Mouse (Mus musculus) CD4-positive helper T cell, adult 2 months (primary cell): ENCODE data around the gene Myo1a.

Experiments
- DNase-seq: peaks from one replicate; pipeline ENCODE4 v3.0.0-alpha.2; 2012; ENCODE audit warnings: low read depth, missing footprints, low spot score

The Myo1a gene

GRCm38 (mm10) chr10:127674794-127675522 lies 30.0 kb upstream of the Myo1a start:
- DNase-seq, result peak; percentile 87

- DNase-seq, result no peak
Measured at GRCm38 (mm10) chr10:127675859-127676398, 29.0 kb upstream of the Myo1a start.

GRCm38 (mm10) chr10:127676691-127677548 lies 28.1 kb upstream of the Myo1a start:
- DNase-seq, result peak; percentile 99

- DNase-seq, result peak; percentile 82
Measured at GRCm38 (mm10) chr10:127677591-127678336, 27.2 kb upstream of the Myo1a start.

DNA sequence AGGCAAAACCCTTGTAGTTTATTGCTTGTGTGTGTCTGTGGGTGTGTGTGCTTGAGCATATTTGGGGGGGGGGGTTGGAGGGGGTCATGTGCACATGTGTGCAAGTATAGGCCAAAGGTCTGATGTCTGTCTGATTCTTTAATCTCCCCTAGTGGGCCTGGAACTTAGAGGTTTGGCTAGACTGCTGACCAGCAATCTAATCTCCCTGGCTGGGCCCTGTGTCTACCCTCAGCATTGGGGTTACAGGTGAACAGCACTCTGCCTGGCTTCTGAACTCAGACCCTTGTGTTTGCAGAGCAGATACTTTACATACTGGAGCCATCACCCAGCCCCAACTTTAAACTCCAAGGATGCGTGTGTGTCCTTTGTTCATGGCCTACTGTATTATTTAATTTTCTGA lies 25.8 kb upstream of the Myo1a start:
- DNase-seq, result no peak

DNA sequence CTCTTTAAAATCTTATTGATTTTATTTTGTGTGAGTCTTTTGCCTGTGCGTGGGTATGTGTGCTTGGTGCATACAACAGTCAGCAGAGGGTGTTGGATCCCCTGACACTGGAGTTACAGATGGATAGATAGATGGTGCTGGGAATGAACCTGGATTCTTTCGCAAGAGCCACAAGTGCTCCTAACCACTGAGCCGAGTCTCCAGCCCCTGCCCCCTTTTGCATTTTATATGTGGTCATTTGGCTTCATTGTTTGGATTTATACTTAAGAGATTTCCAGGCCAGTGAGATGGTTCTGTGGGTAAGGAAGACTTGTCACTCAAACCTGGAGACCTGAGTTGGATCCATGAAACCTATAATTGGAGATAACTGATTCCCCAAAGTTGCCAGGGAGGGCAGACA lies 25.1 kb upstream of the Myo1a start:
- DNase-seq, result no peak

DNA sequence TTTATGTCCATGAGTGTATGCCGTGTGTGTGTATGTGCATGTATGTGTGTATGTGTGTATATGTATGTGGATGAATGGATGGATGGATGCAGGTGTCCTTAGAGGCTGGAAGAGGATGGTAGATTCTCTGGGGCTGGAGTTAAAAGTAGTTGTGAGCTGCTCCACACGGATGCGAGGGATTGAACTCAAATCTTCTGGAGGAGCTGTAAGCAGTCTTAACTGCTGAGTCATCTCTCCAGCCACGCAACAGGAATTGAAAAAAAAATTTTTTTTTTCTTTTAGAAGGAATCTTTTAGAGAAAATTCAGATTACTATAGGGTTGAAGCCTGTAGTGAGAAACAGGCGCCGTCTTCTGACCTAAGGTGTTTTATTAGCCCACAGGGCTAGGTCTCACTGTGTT lies 22.1 kb upstream of the Myo1a start:
- no peak for DNase-seq

DNA sequence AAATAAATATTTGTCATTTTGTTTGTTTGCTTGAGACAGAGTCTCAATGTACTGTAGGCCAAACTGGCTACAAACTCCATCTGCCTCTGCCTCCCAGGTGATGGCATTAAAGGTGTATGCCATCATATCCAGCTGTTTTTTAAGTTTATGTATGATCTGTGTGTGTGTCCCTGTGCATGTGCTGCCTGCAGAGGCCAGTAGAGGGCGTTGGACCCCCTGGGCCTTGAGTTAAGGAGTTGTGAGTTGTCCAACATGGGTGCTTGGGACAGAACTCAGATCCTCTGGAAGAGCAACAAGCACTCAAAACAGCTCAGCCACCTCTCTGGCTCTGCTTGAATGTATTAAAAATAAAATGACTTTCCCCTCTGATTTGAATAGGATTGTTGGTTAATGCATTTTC lies 13.9 kb upstream of the Myo1a start:
- no peak for DNase-seq

DNA sequence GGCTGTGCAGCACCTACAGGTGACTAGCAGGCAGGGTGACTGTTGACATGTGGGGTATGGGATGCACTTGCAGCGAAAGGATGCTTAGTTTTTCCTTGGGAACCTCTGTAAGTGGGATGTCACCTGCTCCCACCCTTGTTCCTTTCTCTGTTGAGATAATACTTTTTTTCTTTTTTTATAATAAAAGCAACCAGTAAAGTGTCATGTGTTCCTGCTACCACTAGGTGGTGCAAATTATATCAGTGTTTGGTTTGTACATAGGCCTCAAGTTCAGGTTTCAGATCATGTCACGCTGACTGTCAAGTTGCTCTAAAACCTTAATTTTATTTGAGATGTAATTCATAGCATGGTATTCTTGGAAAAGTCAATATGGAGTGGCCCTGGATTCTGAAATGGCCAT lies 10.3 kb upstream of the Myo1a start:
- peak; percentile 44 for DNase-seq

- DNase-seq, result no peak
Measured at GRCm38 (mm10) chr10:127695775-127696174, 9.2 kb upstream of the Myo1a start.

- no peak for DNase-seq
Measured at GRCm38 (mm10) chr10:127698966-127699365, 6.0 kb upstream of the Myo1a start.

- DNase-seq, result no peak
Measured at GRCm38 (mm10) chr10:127703299-127703698, 1.7 kb upstream of the Myo1a start.

DNA sequence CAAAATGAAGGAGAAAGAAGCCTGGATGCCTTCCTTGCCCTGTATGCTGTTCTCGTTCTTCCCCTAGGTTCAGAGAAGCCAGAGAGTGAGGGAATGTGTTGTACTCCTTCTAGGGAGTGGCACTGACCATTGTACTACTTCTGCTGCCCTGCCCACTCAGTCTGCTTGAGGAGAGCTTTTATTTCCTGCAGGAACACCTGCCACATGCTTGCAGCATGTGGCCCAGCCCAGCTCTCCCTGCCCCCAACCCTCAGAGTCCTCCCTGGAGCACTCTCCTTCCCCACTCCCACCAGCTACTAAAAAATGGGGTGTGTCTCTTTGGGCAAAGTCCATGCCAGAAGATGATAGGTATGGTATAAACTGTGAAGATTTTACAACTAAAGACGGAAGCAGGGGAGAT lies 677 bp upstream of the Myo1a start:
- DNase-seq, result no peak

DNA sequence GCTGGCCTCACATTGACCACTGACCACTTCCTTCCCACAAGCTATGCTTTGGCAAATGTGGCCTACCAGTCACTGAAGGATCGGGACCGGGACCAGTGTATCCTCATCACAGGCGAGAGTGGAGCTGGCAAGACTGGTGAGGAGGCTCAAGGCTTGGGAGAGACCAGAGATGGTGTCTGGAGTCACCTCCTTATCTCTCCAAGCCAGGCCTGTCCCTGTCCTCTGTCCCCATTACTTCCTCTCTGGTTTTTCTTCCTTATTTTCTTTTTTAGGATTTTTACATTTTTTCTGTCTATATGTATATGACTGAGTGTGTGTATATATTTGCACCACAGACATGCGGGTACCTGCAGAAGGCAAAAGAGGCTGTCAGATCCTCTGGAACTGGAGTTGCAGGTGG lies 813 bp downstream of the Myo1a start:
- no peak for DNase-seq

- no peak for DNase-seq
Measured at GRCm38 (mm10) chr10:127707721-127708120, 2.8 kb downstream of the Myo1a start.

DNA sequence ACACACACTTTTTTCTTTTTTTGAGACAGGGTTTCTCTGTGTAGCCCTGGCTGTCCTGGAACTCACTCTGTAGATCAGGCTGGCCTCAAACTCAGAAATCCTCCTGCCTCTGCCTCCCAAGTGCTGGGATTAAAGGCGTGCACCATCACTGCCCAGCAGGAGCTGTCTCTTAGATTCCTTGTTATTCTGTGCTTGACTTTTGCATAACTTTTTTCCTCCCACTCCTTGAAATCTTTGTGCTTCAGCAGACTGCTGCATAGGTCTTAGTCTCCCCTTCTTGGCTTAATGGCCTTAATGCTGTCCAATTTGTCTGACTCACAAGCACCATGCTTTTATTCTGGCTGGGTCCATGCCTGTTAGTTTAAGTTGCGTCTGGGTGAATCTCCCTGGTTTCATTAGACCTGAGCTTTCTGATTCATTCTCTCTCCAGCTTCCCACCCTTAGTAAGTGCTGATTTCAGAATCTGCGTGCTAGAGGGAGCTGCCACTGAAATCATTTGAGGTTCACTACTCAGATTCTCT lies 3.9 kb downstream of the Myo1a start:
- no peak for DNase-seq

DNA sequence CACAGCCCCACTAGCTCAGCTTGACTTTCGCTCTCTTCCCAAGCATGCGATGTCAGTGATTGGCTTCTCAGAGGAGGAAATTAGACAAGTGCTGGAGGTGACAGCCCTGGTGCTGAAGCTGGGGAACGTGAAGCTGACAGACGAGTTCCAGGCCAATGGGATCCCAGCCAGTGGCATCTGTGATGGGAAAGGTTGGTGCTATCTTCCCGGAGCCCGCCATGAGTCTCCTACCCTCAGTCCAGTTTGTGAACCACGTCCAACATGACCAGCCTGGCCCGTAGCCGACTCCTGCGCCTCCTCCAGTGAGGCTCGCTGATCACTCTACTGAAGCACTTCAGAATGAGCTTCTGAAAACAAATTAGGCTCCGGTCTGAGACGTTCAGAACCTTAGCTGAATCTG lies 5.4 kb downstream of the Myo1a start:
- no peak for DNase-seq

DNA sequence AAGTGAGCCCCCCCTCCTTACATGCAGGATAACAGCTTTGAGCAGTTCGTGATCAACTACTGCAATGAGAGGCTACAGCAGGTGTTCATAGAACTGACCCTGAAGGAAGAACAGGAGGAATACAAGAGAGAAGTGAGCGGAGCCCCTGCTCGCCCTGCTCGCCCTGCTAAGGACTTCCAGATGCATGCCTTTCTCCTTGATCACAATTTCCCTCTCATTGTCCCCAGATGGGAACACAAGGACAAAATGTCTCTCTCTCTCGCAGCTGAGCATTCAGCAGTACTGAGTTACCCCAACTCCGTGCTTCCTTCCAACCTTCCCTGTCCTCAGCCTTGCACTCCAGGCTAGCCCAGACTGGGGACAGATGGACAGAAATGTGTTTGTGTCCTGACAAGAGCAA lies 7.8 kb downstream of the Myo1a start:
- no peak for DNase-seq

- DNase-seq, result no peak
Measured at GRCm38 (mm10) chr10:127721671-127722418, 16.9 kb downstream of the Myo1a start.

- no peak for DNase-seq
Measured at GRCm38 (mm10) chr10:127724178-127724577, 19.2 kb downstream of the Myo1a start, which contains the start of gene Tac2. TSS of gene Tac2 (plus strand) at chr10:127724478.

- DNase-seq, result no peak
Measured at GRCm38 (mm10) chr10:127725136-127725535, 20.2 kb downstream of the Myo1a start.
